Mouse (Mus musculus): Measurements from ENCODE around the gene Trim41.
"Not testable (repeated sequence)": the region's sequence is repeated elsewhere in the genome, so short reads cannot be mapped to it uniquely, and the experiment has no call there.

The Trim41 gene

GRCm38 (mm10) chr11:48837310-48838180 lies 20.4 kb upstream of the Trim41 start:
- DNase-seq, result peak; percentile 50 to 55

DNA sequence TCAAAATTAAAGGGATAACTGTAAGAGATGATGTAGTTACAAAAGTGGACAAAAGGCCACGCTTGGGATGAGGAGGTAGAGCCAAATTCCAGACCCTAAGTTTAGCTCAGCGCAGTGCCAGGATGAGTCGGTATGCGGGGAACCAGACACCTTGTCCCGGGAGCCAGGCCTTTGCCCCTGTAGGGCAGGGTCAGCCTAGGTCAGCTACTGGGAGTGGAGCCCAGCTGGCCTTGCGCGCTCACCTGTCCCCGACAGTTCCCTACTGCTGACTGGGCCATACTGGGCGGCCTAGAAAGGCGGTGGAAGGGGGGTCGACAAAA lies 19.8 kb upstream of the Trim41 start:
- no peak for DNase-seq

- DNase-seq, result no peak
These were observed 18.8 kb upstream of the Trim41 start for GRCm38 (mm10) chr11:48835923-48836322.

GRCm38 (mm10) chr11:48833731-48834639 lies 16.8 kb upstream of the Trim41 start:
- DNase-seq, result peak; percentile 93 to 96

GRCm38 (mm10) chr11:48833078-48833730 lies 16.1 kb upstream of the Trim41 start:
- DNase-seq, result no peak

- DNase-seq, result no peak
These were observed 14.1 kb upstream of the Trim41 start for GRCm38 (mm10) chr11:48831273-48831672.

DNA sequence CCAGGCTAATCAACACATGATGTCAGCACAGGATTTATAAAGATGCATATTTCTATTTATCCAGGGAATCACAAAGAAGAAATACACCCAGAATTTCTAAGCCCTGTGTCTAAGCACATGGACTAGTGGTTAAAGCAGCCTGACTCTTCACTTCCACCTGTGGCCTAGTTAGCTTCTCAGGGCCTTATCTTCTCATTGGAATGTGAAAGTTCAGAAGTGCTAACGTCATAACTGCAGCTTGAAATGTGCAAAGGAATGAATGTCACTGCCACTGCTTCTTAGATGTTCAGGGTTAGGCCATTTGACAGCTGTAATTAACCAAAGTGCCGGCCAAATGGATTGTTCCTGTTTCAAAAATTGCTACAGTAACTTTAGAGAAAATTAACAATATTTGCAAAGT lies 13.1 kb upstream of the Trim41 start:
- no peak for DNase-seq

- DNase-seq, result no peak
These were observed 10.8 kb upstream of the Trim41 start for GRCm38 (mm10) chr11:48827926-48828325.

DNA sequence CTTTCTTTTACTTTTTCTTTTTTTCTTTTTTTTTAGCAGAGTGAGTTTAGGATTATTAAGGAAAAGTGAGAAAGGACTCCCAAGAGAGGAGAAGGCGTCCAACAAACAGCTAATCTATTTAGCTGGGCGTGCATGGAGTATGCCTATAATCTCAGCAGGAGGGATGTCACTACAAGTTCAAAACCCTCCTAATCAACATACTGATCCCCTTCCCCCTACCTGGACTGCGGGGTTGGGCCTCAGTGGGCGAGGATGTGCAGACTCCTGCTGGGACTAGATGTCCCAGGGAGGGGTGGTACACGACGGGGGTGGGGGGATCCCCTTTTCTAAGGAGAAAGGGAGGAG lies 9.6 kb upstream of the Trim41 start:
- no peak for DNase-seq

- DNase-seq, result not testable (repeated sequence)
These were observed 9.0 kb upstream of the Trim41 start, which contains the start of the genes Trim7 and Gm12184 for GRCm38 (mm10) chr11:48825979-48826751. Trim7 (plus strand) TSS chr11:48826140. Gm12184 (minus strand) TSS chr11:48826655.

- DNase-seq, result no peak
These were observed 7.2 kb upstream of the Trim41 start for GRCm38 (mm10) chr11:48824311-48824830.

DNA sequence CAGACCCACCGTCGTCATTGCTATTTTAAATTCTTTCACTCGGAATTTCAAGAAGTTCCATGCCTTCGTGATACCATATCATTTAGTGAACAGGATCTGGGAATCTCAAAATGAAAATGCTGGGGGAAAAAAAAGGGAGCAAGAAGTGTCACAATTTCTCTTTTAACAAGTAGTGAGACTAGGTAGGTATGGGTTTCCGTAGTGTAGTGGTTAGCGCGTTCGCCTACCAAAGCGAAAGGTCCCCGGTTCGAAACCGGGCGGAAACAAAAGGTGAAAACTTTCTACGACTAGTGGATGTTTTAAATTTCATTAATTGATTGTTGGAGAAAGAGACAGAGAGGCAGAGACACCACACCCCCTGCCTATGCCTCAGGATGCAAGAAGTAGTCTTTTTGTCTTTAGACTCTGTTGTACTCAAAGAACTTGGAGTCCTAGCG lies 6.4 kb upstream of the Trim41 start:
- peak; percentile 69 to 76 for DNase-seq

GRCm38 (mm10) chr11:48822768-48823512 lies 5.8 kb upstream of the Trim41 start:
- no peak for DNase-seq

GRCm38 (mm10) chr11:48821299-48821698 lies 4.1 kb upstream of the Trim41 start:
- DNase-seq, result not testable (repeated sequence)

- DNase-seq, result no peak
These were observed 3.1 kb upstream of the Trim41 start for GRCm38 (mm10) chr11:48820308-48820674.

- no peak for DNase-seq
These were observed 2.6 kb upstream of the Trim41 start for GRCm38 (mm10) chr11:48819614-48820307.

DNA sequence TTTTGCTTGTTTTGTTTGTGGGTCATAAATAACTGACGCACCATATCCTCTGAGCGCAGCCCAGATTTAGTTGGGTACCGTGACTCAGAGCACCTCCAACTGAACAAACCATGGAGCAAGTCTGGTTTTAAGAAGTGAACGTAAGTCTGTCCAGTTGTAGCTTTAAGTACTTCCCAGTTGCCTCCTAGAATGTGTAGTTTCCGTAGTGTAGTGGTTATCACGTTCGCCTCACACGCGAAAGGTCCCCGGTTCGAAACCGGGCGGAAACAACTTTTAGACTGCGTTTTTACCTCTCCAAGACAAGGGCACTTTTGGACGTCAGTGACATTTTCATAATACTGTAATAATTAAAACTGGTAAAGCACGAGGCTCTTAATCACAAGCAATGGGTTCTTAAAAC lies 1.2 kb upstream of the Trim41 start:
- DNase-seq, result peak; percentile 78 to 82

GRCm38 (mm10) chr11:48817794-48818193 lies 641 bp upstream of the Trim41 start:
- DNase-seq, result no peak

GRCm38 (mm10) chr11:48816281-48816781 lies 822 bp downstream of the Trim41 start:
- no peak for DNase-seq

- peak in 1 of 2 experiments; percentile 40 for DNase-seq
These were observed 1.3 kb downstream of the Trim41 start for GRCm38 (mm10) chr11:48815851-48816250.
